Mouse (Mus musculus): ENCODE results near the gene Mospd3. TPM values are rescaled to one million over a fixed set of nuclear protein-coding genes. Genes with fewer than 3 reads are reported as not detected.
"Not testable (repeated sequence)": the region's sequence is repeated elsewhere in the genome, so short reads cannot be mapped to it uniquely, and the experiment has no call there.

Mospd3 gene
- total RNA-seq, 2 experiments from 2014 or later, result 38.8 to 43.1 TPM

GRCm38 (mm10) chr5:137627991-137628390, 27.1 kb upstream of the Mospd3 start:
- intact Hi-C loops (cut with DNase I), result no loop called here

GRCm38 (mm10) chr5:137623937-137624530, 23.2 kb upstream of the Mospd3 start:
- intact Hi-C loops (cut with DNase I), result no loop called here
- peak in 1 of 2 experiments; percentile 20 for DNase-seq (ENCODE audit: extremely low spot score in 1 of 2, low spot score in 2 of 2)

More at GRCm38 (mm10) chr5:137627991-137628390, 27.1 kb upstream of the Mospd3 start:
- DNase-seq (ENCODE audit: extremely low spot score in 1 of 2, low spot score in 2 of 2), result peak in 1 of 2 experiments; percentile 25

DNA sequence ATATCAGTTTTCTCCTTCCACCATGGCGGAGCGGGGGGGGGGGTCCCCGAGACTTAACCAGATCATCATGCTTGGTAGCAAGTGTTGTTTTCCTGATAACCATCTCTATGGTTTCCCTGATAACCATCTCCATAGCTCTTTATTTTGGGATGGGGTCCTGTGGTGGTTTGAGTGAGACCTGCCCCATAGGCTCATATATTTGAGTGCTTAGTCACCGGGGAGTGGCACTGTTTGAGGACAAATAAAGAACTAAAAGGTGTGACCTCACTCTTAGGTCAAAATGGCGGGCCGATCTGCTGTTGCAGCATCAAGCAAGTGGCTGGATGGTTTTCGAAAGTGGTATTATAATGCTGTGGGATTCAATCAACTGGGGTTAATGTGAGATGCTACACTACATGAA, 14.5 kb upstream of the Mospd3 start:
- no peak for DNase-seq (ENCODE audit: extremely low spot score in 1 of 2, low spot score in 2 of 2)
- intact Hi-C loops (cut with DNase I), result no loop called here

GRCm38 (mm10) chr5:137614921-137615320, 14.1 kb upstream of the Mospd3 start:
- DNase-seq (ENCODE audit: extremely low spot score in 1 of 2, low spot score in 2 of 2); intact Hi-C loops (cut with DNase I): not testable (repeated sequence)

- intact Hi-C loops (cut with DNase I), result no loop called here
- DNase-seq (ENCODE audit: extremely low spot score in 1 of 2, low spot score in 2 of 2), result no peak
These were observed 12.7 kb upstream of the Mospd3 start, which contains the start of gene Pcolce for GRCm38 (mm10) chr5:137613550-137613949. Pcolce (minus strand) TSS chr5:137613784.

GRCm38 (mm10) chr5:137613076-137613475, 12.2 kb upstream of the Mospd3 start:
- intact Hi-C loops (cut with DNase I), result no loop called here
- no peak for DNase-seq (ENCODE audit: extremely low spot score in 1 of 2, low spot score in 2 of 2)

DNA sequence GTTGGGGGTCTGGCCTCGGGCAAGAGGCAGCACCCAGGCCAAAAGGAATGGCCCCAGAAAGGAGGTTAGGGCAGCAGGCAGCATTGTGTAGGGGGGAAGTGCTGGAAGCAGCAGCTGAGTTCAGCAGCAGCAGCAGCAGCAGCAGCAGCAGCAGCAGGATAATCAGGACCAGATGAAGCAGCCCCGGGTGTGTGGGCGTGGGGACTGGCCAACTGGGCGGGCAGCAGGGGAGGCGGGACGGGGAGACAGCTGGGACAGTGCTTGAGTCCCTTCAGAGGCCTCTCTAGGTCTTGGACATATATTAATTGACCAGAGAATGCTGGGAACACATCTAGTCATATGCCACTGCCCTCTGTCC, 10.4 kb upstream of the Mospd3 start:
- intact Hi-C loops (cut with DNase I), result no loop called here
- peak in 1 of 2 experiments; percentile 84 for DNase-seq (ENCODE audit: extremely low spot score in 1 of 2, low spot score in 2 of 2)

- intact Hi-C loops (cut with DNase I), result no loop called here
- DNase-seq (ENCODE audit: extremely low spot score in 1 of 2, low spot score in 2 of 2), result peak in 1 of 2 experiments; percentile 88
These were observed 9.8 kb upstream of the Mospd3 start for GRCm38 (mm10) chr5:137610548-137611244.

DNA sequence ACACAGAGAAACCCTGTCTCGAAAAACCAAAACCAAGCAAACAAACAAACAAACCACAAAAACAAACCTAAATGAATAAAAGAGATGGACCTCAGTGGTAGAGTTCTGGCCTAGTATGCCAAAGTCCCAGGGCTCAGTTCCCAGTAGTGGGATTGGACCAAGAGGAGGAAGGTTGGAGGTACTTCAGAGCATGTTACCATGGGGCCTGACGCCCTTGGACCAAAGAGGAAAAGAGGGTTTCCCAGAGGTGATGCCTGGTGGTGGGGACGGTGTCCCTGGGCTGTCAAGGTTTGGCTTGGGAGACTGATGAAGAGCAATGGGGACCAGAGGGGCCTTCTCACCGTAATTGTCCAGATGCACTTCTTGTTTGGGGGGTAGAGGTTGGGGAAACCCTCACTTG, 9.2 kb upstream of the Mospd3 start:
- intact Hi-C loops (cut with DNase I), result no loop called here
- no peak for DNase-seq (ENCODE audit: extremely low spot score in 1 of 2, low spot score in 2 of 2)

DNA sequence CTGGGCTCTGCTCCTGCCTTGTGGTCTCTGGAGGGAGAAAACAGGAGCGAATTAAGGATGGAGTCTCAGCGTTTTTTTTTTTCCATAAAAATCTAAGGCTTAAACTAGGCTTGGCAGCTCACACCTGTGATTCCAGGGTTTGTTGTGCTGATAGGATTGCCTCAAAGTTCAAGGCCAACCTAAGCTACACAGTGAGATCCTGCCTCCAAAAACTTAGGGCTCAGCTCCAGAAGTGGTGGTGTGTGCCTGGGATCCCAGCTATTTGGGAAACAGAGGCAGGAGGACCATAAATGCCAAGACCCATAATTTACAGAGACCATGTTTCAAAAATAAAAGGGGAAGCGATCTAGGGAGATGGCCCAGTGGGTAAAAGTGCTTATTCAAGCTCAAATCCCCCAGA, 8.4 kb upstream of the Mospd3 start:
- no peak for DNase-seq (ENCODE audit: extremely low spot score in 1 of 2, low spot score in 2 of 2)
- intact Hi-C loops (cut with DNase I), result no loop called here

DNA sequence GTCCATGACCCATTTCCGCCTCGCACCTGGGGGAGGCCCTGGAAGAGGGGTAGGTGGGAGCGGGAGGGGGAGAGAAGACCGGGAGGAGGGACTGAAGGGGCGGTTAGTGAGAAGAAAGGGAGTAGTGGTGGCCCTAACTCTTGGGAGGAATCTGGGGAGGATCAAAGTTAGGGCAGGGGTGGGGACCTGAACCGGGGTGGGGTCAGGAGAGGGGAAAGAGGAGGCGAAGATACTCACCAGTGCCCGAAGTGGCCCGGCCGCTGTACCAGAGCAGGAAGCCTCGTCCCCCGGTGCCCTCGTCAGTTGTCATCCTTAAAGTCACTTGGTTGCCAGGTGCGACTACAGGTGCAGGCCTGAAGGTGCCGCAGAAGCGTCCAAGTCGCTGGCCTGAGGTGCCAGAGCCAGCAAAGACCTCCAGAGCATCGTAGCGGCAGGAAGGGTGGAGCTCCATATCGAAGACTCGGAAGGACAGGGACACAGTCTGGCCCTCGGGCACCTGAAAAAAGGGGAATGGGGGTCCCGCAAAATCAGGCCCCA, 7.9 kb upstream of the Mospd3 start:
- intact Hi-C loops (cut with DNase I), result no loop called here
- DNase-seq (ENCODE audit: extremely low spot score in 1 of 2, low spot score in 2 of 2), result no peak

DNA sequence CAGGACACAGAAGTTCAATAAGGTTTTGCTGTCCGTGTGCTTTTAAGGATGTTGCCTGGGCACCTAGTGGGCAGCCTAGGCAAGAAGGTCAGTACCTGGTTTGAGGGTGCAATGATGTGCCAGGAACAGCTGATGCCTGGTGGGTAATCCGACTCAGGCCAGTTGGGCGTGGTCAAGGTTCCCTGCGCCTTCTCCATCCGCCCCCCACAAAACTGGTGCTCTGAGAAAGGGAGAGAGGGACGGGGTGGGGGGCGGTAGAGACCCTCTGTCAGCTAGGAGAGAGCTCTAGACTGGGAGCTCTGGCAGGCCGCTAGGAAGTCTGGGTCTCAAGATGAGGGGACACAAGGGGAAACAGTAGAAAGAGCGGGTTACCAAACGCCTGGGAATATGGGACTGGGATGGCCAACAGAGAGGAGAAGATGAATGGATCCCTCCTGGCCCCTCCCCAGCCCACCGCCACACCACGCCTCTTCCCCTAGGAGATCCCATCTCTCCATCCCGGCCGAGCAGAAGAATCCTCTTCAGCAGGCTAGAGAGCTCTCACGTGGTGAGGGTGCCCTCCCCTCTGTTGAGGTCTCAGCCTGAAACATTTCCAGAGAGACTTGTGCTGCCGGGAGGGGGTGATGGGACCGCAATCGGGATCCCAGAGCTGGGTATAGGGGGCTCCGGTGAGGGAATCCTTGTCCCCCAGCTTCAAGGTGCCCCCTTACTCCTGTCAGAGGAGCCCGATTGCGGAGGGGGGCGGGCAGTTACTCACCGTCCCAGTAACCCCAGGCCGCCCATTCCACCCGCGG, 7.2 kb upstream of the Mospd3 start:
- DNase-seq (ENCODE audit: extremely low spot score in 1 of 2, low spot score in 2 of 2), result no peak
- intact Hi-C loops (cut with DNase I), result no loop called here

DNA sequence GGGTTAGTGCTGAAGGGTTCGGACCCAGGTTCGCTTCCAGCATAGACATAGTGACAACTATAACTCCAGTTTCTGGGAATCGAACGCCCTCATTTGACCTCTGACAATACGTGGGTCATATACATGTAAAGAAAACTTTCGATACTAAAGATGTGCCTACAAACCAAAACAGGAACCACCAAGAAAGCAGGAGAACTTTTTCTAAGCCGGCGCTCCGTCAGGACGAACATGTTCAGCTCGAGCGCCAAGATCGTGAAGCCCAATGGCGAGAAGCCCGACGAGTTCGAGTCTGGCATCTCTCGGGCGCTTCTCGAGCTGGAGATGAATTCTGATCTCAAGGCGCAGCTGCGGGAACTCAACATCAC, 489 bp upstream of the Mospd3 start:
- intact Hi-C loops (cut with DNase I), result no loop called here
- no peak for DNase-seq (ENCODE audit: extremely low spot score in 1 of 2, low spot score in 2 of 2)

GRCm38 (mm10) chr5:137600281-137600618, 608 bp downstream of the Mospd3 start:
- intact Hi-C loops (cut with DNase I), result no loop called here
- DNase-seq (ENCODE audit: extremely low spot score in 1 of 2, low spot score in 2 of 2), result peak in 1 of 2 experiments; percentile 57

DNA sequence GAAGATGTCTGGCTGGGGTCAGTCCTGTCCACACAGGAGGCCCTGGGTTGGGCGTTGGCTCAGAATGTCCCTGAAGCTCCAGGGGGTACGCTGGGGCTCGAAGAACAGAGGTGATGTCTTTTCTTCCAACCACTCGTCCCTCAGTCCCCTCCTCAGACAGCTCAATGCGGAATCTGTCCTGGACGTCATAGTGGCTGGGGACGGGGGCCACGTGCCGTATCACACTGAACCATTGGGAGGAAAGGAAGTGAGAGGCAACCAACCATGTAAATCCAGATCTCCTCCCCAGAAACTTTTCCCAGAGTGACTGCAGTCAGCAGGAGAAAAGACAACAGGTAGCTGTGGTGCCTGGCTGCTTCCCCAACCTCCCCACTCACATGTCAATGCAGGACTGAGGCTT, 1.3 kb downstream of the Mospd3 start:
- intact Hi-C loops (cut with DNase I), result no loop called here
- DNase-seq (ENCODE audit: extremely low spot score in 1 of 2, low spot score in 2 of 2), result no peak

DNA sequence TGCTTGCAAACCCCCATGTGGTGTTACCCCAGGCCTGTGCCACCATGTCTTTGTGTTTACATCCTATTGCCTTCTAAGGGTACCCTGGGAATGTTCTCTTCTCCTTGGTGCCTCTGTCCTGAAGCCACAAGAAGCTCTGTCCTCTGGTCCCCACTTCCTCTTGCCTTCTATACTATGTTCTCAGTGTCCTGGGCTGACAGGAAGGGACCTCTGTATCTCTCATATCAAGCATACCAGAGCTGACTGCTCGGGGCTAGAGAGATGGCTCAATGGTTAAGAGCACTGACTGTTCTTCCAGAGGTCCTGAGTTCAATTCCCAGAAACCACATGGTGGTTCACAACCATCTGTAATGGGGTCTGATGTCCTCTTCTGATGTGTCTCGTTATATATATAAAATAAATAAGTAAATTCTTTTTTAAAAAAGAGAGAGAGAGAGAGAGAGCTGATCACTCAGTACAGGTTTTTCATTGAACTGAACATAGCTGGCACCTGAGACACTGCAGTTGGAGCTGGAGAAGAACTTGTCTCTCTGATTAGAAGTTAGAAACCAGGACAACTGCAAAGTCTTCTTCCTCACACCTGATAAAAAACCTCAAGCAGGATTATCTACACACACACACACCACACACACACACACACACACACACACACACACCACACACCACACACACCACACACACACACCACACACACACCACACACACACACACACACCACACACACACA, 2.6 kb downstream of the Mospd3 start:
- DNase-seq (ENCODE audit: extremely low spot score in 1 of 2, low spot score in 2 of 2), result no peak
- intact Hi-C loops (cut with DNase I), result no loop called here

DNA sequence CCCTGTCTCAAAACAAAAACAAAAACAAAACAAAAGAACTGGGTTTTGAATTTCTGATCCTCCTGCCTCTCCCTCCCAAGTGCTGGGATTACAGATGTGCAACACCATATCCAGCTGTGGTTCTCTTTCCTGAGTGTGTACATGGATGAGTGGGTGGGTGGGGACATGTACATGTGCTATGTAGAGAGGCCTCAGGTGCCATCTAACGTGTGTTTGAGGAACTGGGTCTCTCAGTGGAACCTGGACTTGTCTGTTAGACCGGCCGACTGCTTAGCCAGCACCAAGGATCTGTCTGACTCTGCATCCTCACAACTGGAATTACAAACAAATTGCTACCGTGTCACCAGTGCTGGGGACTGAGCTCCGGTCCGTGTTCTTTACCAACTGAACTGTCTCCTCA, 3.2 kb downstream of the Mospd3 start:
- intact Hi-C loops (cut with DNase I), result no loop called here
- no peak for DNase-seq (ENCODE audit: extremely low spot score in 1 of 2, low spot score in 2 of 2)

DNA sequence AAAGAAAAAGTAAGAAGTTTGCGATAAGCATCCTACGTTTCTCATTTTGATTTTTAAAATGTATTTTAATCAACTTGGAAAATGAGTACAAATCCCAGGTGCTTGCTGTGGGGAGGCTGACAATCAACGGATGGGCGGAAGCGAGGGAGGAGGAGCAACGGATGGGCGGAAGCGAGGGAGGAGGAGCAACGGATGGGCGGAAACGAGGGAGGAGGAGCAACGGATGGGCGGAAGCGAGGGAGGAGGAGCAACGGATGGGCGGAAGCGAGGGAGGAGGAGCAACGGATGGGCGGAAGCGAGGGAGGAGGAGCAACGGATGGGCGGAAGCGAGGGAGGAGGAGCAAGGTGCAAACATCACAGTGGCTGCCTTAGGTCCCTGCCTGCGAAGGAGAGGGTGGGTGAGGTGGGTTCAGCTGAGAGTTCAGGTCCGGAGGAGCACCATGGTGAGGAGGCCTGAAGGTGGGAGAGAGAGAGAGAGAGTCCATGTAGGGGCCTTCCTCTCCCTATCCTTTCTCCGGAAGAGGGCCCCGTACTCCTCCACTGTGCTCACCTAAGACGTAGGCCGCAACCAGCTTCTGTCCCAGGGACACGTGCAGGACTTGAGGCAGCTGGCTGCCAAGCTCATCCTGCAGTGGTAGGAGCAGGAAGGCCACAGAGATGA, 4.1 kb downstream of the Mospd3 start:
- no peak for DNase-seq (ENCODE audit: extremely low spot score in 1 of 2, low spot score in 2 of 2)
- intact Hi-C loops (cut with DNase I), result no loop called here

GRCm38 (mm10) chr5:137595921-137596320, 4.9 kb downstream of the Mospd3 start:
- intact Hi-C loops (cut with DNase I), result no loop called here
- no peak for DNase-seq (ENCODE audit: extremely low spot score in 1 of 2, low spot score in 2 of 2)

Data from left cerebral cortex, postnatal 10 days (tissue).